Mouse (Mus musculus): ENCODE data around the gene Gm14226. TPM values are rescaled to one million over a fixed set of nuclear protein-coding genes. Genes with fewer than 3 reads are reported as not detected.
"Not testable (repeated sequence)": the region's sequence is repeated elsewhere in the genome, so short reads cannot be mapped to it uniquely, and the experiment has no call there.

Gm14226 gene
- total RNA-seq (2014; fragmentation: Nextera tagmentation) (not detected in 2 replicates), total RNA-seq (2017) (not detected in 2 replicates)

DNA sequence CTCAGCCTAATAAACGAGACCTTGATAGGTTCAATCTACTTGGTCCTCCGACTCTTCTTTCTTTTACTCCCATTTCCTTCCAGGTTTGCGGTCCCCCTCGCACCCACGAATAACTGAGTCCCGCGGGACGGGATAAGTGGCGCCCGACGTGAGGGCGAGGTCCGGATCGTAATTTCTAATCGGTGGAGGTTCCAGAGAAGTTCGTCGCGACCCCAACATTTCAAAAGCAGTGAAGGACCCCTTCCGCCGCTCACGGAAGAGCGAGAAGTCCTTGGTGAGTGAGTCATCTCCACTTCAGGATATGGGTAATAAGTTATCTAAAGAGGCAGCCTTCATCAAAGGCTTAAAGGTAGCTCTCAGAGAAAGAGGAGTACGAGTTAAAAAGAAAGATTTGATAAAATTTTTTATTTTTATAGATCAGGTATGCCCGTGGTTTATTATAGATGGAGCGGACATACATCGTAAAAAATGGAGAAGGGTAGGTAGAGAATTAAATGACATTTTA lies at the start of gene Gm14226:
Gene Gm14226 (plus strand): TSS at position 16 of the 505 bp plus-strand sequence.
- not testable (repeated sequence) for ATAC-seq (replicated peaks; ENCODE audit: poor library complexity, severe bottlenecking)

DNA sequence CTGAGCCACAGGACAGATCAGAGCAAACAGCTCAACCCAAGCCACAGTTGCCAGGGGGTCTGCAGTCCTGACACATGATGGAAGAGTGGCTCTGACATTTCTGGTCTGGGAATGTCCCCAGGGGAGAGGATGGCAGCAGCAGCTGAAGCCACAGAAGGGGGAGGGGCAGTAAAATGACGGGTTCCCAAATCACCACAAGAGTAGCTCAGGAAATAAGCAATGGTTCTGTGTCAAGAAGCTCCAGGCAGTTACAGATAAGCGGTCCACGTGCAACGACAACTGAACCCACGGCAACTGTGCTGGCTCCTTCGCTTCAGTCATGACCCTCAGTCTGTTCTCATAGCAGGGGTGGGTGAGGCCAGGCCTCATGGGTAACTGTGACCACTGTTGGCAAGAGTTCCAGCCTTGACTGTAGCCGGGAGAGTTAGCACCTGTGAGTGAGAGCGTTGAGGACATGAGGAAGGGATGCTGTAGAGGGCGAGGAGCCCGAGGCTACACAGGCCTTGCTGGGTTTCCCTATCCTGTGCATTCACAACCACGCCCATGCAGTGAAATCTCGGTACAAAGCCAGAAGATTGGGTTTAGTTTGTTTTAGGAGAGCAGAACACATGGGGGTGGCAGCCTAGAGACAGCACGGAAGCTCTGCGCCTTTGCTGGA lies 48.2 kb upstream of the Gm14226 start:
- peak; percentile 33 for ATAC-seq (replicated peaks; ENCODE audit: poor library complexity, severe bottlenecking)

DNA sequence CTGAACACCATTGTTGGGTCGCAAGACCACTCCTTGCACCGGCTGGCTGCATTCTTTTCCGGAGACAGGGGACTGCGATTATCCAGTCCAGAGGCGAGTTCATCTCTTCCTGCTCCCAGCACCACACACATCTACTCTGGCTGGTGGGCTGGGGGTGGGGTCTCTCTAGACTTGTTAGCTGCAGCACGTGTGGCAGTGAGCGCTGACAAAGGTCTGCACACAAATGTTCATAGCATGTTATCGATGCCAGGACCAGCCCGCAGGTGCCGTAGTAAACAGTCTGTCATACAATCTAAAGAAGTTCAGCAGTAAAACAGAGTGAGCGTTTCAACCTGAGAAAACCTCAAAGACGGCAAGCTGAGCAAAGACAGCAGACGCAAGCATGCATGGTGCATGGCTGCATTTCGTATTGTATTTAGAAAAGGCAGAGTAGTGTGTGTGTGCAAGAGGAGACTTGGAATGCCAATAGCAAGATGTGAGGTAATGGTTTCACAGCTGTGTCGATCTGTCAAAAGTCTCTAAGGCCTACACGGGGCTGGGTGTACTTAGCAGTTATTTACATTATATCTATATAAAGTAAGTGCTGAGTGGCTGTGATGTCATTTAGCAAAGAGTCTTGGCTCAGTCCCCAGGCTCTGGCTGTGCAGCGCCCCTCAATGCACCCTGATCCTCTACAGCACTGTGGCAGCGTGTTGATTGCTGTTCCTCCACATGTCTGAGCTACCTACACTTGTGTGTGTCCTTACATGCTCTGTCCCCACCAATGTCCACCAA lies 46.0 kb upstream of the Gm14226 start:
- no peak for ATAC-seq (replicated peaks; ENCODE audit: poor library complexity, severe bottlenecking)

DNA sequence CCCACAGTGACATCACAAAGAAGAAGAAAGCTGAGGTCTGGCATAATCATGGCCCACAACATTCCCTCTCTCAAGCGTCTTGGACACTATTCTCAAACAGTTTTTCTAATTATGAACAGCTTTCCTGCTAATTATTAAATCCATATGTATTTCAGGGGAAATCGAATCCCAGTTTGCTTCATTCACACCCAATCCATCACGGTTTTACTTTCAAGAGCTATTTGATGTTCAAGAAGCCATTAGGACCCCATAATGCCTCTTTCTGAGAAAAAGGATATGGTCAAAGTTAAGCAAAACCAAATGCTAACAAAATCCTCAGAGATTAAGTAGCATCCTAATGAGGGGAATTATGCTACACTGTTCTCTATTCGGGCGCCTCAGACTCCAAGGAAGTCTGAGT lies 45.1 kb upstream of the Gm14226 start:
- ATAC-seq (replicated peaks; ENCODE audit: poor library complexity, severe bottlenecking): no peak

DNA sequence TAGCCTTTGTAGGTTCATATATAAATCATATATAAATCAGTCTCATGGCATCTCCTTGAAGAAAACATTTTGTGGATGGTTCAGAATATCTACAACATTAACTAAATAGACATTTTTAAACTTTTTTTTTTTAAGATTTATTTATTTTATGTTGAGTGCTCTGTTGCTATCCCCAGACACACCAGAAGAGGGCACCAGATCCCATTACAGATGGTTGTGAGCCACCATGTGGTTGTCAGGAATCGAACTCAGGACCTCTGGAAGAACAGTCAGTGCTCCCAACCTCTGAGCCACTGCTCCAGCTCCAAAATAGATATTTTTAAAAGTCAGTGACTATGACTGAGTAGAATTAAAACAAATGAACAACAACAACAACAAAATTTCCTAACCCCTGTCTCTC lies 31.5 kb upstream of the Gm14226 start:
- ATAC-seq (replicated peaks; ENCODE audit: poor library complexity, severe bottlenecking): no peak

DNA sequence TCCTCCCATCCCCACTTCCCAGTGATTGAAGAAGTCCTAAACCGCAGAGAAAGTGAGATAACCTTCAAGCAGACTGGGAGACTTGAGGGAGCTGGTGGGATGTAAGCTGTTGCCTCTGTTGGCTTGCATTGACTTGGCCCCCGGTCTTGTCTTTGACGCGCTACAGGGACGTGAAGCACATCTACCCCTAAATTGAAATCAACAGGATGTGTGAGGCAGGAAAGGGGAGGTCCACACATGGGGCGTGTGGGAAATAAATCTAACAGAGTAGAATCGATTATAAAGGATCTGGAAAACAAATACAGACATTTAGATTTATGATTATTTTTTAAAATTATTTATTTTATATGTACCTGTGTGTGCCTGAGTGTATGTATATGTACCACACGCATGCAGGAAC lies 26.7 kb upstream of the Gm14226 start:
- no peak for ATAC-seq (replicated peaks; ENCODE audit: poor library complexity, severe bottlenecking)

DNA sequence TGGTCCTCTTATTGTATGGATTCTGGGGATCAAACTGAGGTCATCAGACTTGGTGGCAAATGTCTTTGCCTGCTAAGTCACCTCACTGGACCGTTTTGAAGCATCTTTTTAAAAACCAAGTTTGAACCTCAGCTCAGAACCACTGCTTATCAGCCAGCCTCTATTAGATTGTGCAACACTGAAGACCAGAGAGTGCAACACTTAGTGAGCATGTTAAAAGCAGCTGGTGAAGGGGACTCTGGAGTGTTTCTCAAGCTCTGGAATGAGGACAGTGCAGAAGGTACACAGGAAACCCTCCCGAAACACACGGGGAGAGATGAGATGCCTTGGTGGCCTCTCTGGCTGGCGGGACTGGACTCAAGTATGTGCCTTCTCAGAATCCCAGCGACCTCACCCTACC lies 26.0 kb upstream of the Gm14226 start:
- ATAC-seq (replicated peaks; ENCODE audit: poor library complexity, severe bottlenecking): peak; percentile 55; the same call in 1 of the 2 replicates

DNA sequence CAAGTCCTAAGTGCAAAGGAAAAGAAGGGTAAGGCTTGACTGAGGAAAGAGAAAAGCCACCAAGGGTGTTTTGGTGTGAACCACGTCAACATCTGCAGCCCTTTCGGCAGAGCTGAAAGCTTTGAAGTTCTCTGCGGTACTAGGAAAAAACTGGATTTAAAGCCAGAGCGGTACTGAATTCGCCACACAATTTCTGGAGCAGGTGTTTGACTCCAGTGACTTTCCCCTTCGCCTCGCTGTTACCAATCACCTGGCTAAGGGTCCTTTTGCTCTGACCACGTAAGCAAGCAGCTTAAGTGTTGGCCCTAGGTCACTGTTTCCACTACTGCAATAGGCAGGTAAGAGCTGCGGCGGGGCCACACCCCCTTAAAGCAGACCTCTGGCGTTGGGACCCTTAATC lies 12.6 kb upstream of the Gm14226 start:
- no peak for ATAC-seq (replicated peaks; ENCODE audit: poor library complexity, severe bottlenecking)

DNA sequence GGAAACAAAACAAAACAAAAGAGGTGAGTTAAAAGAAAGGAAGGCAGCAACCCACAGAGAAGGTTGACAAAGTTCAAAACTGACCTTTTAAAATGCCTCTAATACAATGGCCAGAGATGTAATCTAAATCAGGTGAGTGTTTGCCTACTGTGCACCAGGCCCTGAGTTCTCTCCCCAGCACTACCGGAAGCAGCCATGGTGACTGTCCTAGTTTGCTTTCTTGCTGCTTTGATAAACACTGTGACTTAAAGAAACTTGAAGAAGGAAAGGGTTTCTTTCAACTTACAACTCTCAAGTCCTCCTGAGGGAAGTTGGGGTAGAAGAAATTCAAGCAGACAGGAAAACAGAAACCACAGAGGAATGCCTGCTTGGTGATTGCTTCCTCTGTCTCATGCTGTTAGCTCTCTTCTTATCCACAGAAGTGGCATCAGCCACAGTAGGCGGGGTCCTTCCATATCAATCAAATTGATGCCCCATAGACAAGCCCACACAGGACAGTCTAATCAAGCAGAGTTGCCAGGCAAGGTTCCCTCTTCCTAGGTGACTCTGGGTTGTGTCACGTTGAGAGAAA lies 6.9 kb upstream of the Gm14226 start:
- peak; percentile 96 for ATAC-seq (replicated peaks; ENCODE audit: poor library complexity, severe bottlenecking)

DNA sequence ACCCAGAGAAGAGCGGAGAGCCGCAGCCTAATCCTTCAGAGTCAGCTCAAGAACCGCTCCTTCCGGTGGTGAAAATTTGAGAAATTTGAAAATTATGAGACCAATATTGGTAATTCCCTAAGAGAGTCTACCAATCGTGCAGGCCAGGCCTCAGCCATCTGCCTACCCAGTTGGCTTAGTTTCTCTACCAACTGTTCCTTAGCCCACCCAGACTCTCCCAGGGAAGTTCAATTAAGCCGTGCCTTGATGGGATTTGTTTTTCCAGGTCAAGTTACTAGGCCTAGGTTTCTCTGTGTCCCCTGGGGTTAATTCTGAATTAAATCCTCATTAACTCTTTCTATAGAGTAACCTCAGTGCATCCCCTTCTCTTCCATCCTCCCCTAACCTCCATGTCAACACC lies 5.1 kb upstream of the Gm14226 start:
- no peak for ATAC-seq (replicated peaks; ENCODE audit: poor library complexity, severe bottlenecking)

DNA sequence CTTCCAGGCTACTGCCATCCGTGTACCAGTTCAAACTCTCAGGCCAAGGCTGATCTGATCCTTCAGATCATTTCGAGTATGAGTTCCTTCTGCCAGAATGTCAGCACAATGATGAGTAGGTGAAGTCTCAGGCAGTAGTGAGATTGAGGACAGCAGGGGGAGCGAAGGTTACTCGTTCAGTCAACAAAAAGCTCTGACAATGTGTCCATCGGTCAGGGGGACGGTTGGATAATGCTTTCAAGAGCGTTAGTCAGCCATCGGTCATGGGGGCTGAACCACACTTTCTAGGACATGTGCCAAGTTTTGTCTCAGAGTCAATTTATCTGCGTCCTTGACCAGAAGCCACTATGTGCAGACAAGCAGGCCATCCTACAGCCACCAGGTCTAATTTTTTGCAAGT lies 1.3 kb upstream of the Gm14226 start:
- ATAC-seq (replicated peaks; ENCODE audit: poor library complexity, severe bottlenecking): not testable (repeated sequence)

DNA sequence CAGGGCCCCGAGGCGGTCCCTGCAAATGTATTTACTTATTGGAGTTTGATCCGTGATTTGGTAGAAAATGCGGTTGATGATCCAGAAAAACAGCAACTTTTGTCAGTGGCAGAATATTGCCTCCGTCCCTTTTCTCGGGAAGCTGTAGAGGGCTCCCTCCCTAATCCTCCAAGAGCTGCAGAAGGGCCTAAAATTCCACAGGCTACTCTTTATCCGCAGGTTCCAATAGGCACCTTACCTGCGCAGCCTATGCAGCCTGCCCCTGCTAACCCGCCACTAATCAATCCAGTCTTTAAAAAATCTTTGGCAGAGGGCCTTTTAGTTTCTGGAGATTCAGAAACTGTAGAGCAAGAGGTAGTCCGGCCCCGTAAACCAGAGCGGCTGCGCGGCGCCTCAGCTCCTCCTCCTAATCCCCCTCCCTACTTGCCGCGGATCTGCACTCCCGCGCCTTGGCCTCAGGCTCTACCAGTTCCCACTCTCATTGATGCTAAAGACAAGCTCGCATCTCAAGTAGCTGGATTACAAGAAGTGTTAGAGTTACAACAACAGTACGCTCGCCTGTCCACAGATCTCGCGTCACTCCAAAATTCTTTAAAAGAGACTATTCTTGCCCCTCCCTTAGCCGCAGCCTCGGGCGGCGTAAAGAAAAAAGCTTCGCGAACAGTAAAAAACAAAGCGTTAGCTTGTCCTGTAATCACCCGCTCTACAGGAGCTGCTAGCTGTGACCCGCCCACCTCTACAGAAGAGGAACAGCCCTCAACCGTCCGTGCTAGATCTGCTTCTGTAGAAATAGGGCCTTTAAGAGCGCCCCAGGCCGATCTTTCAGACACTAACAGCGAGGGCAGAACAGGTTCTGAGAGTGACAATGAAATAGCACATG lies 936 bp downstream of the Gm14226 start:
- ATAC-seq (replicated peaks; ENCODE audit: poor library complexity, severe bottlenecking): peak; percentile 96

DNA sequence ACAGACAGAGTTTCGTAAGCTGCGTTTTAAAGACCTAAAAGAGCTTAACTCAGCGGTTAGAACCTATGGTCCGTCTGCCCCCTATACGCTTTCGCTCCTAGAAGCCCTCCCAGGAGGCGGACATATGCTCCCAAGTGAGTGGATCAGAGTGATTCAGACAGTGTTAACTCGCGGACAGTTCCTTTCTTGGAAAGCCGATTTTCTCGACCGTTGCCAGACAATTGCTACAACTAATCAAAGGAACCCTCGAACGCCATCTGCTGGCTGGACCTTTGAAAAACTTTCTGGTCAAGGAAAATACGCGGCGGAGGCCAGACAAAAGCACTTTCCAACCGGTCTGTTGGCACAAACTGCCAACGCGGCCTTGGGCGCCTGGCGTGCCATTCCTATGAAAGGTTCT lies 1.6 kb downstream of the Gm14226 start:
- ATAC-seq (replicated peaks; ENCODE audit: poor library complexity, severe bottlenecking): peak; percentile 76

DNA sequence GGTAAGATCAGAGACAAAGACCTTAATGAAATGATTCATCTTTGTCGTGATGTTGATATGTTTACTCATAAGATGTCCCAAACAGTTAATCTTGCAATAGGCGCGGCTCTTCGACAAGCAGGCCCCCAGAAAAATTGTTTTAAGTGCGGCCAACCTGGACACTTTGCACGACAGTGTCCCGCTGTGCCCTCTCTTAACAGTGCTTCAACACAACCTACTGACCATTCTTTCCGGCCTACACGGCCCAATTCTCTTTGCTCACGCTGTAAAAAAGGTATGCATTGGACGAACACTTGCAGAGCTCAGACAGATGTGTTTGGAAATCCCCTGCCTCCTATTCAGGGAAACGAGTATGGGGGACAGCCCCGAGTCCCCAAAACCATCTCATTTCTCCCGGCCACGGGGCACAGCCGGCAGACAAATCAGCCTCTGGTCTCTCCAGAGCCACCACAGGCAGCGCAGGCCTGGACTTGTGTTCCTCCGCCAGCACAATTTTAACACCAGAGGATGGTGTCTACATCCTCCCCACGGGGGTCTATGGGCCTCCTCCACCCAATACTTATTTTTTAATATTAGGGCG lies 2.3 kb downstream of the Gm14226 start:
- not testable (repeated sequence) for ATAC-seq (replicated peaks; ENCODE audit: poor library complexity, severe bottlenecking)

DNA sequence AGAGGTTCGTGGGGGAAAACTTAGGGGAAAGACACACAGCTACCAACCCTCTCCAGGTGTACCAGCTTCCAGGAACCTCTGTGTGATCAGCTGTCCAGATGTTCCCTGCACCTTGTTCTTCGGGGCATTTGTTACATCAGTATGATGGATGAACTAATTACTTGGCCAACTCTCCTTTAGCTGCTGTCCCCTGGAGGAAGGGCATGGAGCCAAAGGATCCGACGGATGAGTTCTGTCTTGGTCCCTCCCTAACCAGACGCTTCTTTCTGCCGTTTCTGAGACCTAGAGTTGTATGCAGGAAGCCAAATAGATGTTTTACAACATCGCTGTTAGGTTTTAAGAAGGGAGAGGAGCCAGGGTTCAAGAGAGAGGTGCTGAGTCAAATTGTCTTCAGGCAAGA lies 12.8 kb downstream of the Gm14226 start:
- no peak for ATAC-seq (replicated peaks; ENCODE audit: poor library complexity, severe bottlenecking)

DNA sequence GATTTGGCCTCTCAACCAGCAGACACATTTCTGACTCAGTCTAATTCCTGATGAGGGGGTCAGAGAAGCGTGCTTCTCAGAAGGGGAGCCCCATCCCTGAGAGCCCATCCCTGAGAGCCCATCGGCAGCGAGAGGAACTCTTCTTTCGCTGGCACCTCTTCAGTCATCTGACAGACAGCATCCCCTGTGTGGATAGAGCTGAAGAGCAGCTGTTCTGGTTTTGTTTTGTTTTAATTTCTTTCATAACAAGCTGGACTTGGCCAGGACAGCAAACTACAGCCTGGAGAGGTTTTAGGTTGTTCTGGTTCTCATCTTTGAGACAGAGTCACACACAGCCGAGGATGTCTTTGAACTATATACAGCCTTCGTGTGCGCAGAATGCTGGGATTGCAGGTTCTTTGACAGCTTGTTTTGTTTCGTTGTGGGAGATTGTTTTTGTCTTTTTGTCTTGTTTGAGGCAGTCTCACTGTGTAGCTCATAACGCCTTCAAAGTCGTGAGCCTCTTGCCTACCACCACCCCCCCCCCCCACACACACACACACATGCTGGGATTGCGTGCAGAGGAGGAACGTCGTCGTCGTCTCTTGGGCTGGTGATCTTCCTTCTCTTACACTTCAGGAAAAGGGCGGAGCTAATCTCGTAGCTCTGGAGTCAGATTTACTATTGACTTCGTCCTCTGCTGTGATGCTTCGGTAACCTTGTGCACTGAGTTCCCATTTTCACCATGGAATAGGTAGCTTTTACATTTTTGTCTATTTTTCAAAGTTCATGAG lies 15.1 kb downstream of the Gm14226 start:
- ATAC-seq (replicated peaks; ENCODE audit: poor library complexity, severe bottlenecking): peak; percentile 63

DNA sequence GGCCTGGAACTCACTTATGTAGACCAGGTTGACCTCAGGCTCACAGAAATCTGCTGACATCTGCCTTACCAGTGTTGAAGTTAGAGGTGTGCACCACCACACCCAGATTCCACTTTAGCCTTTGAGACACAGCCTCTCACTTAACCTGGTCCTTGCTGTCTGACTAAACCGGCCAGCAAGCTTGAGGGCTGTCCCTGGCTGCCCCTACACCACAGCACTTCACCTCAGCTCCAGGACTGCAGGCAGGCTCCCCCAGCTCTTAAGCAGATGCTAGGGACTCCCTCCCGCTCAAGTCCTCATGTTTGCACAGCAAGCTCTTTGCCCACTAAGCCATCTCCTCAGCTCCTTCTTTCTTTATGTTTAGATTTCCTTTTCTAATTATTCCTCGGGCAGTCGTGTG lies 21.9 kb downstream of the Gm14226 start:
- ATAC-seq (replicated peaks; ENCODE audit: poor library complexity, severe bottlenecking): no peak

DNA sequence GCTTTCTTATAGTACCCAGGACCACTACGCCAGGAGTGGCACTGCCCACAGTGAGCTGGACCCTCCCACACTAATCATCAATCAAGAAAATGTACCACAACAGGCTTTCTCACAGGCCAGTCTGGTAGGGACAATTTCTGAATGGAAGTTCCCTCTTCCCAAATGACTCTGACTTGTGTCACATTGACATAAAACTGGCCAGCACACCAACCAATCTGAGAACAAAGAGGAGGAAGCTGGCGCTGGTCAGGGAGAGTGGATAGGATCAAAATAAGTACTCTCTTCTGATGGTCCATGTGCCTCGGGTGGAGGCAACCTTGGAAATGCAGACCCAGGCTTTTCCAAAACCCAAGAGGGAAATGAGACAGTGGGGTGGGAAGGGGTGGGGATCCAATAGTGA lies 26.5 kb downstream of the Gm14226 start:
- ATAC-seq (replicated peaks; ENCODE audit: poor library complexity, severe bottlenecking): no peak

DNA sequence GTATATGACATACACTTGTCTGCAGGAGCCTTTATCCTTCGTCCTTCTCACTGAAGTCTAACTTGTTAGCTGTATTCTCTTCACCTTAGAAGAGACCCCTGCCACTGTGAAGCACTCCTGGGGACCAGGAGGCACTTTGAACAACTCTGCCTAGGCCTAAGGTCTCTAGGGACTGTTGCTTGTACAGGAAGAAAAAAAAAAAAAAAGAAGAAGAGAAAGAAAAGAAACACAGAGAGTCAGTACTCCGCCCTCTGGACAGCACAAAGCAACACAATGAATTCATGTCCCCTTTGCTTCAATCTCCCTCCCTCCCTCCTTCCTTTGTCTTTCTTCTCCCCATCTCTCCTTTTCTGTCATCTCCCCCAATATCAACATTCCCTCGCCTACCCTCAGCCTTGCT lies 27.0 kb downstream of the Gm14226 start:
- no peak for ATAC-seq (replicated peaks; ENCODE audit: poor library complexity, severe bottlenecking)

Data from granulocyte monocyte progenitor cell, adult 5-6 weeks (primary cell).